Mouse (Mus musculus) left cerebral cortex, adult 11 months (tissue): ENCODE results near the gene Cdiptos.

ENCODE experiments used
- DNase-seq: peaks from one replicate; pipeline ENCODE4 v3.0.0; 2022; ENCODE audit warnings: low spot score

Cdiptos gene

GRCm38 (mm10) chr7:127014320-127014719, 38.4 kb upstream of the Cdiptos start, which contains the start of gene Mvp:
Mvp (minus strand) TSS chr7:127014621.
- no peak for DNase-seq

GRCm38 (mm10) chr7:127013385-127013784, 37.5 kb upstream of the Cdiptos start:
- DNase-seq, result no peak

- DNase-seq, result no peak
Observed at GRCm38 (mm10) chr7:127012845-127013244, 36.9 kb upstream of the Cdiptos start.

- no peak for DNase-seq
Observed at GRCm38 (mm10) chr7:127012374-127012773, 36.5 kb upstream of the Cdiptos start.

GRCm38 (mm10) chr7:127011717-127012116, 35.8 kb upstream of the Cdiptos start:
- no peak for DNase-seq

- no peak for DNase-seq
Observed at GRCm38 (mm10) chr7:127011051-127011450, 35.2 kb upstream of the Cdiptos start.

GRCm38 (mm10) chr7:127009307-127010085, 33.6 kb upstream of the Cdiptos start:
- no peak for DNase-seq

- peak; percentile 75 for DNase-seq
Observed at GRCm38 (mm10) chr7:127008239-127009019, 32.5 kb upstream of the Cdiptos start.

- no peak for DNase-seq
Observed at GRCm38 (mm10) chr7:127007313-127008024, 31.6 kb upstream of the Cdiptos start.

GRCm38 (mm10) chr7:127004122-127004875, 28.4 kb upstream of the Cdiptos start:
- DNase-seq, result no peak

- no peak for DNase-seq
Observed at GRCm38 (mm10) chr7:127003620-127004019, 27.7 kb upstream of the Cdiptos start.

GRCm38 (mm10) chr7:126999568-126999967, 23.7 kb upstream of the Cdiptos start:
- DNase-seq, result no peak

- DNase-seq, result no peak
Observed at GRCm38 (mm10) chr7:126996449-126996848, 20.6 kb upstream of the Cdiptos start.

- no peak for DNase-seq
Observed at GRCm38 (mm10) chr7:126988816-126989215, 12.9 kb upstream of the Cdiptos start.

GRCm38 (mm10) chr7:126986319-126986718, 10.4 kb upstream of the Cdiptos start:
- DNase-seq, result no peak

GRCm38 (mm10) chr7:126984667-126985444, 9.0 kb upstream of the Cdiptos start:
- DNase-seq, result no peak

- DNase-seq, result no peak
Observed at GRCm38 (mm10) chr7:126983113-126983512, 7.2 kb upstream of the Cdiptos start.

- no peak for DNase-seq
Observed at GRCm38 (mm10) chr7:126982054-126982453, 6.2 kb upstream of the Cdiptos start.

- no peak for DNase-seq
Observed at GRCm38 (mm10) chr7:126981601-126982000, 5.7 kb upstream of the Cdiptos start.

- DNase-seq, result no peak
Observed at GRCm38 (mm10) chr7:126978841-126979240, 2.9 kb upstream of the Cdiptos start.

GRCm38 (mm10) chr7:126976878-126977459, 1.1 kb upstream of the Cdiptos start:
- DNase-seq, result no peak
